Mouse (Mus musculus): ENCODE measurements around the gene Emilin2. TPM values are rescaled to one million over a fixed set of nuclear protein-coding genes. Genes with fewer than 3 reads are reported as not detected.

The Emilin2 gene
- total RNA-seq, 4 experiments from 2014 or later: 4.1 to 8.7 (median 5.4) TPM

Other genes starting within 250 kb of the Emilin2 start
- 10 to 100 TPM; 43.3 to 68.5 (median 55.2) TPM for gene Lpin2, start 129.4 kb downstream of the Emilin2 start, total RNA-seq (2022)
- 1 to 10 TPM; 1.1 to 5.3 (median 2.0) TPM for gene Gm4707, start 147.9 kb upstream of the Emilin2 start, total RNA-seq (2022)
- gene Smchd1, start 163.4 kb upstream of the Emilin2 start, total RNA-seq (2022): 10 to 100 TPM; 35.0 to 56.7 (median 47.4) TPM
- gene Ndc80, start 214.9 kb upstream of the Emilin2 start, total RNA-seq (2022): 1 to 10 TPM in 2 of 4 experiments, under 1 TPM in 2; 0.67 to 1.5 (median 0.99) TPM
- 1 to 10 TPM in 2 of 4 experiments, under 1 TPM in 2; 0.49 to 1.9 (median 1.3) TPM for gene Spdya, start 240.1 kb upstream of the Emilin2 start, total RNA-seq (2022)